Mouse (Mus musculus) kidney, adult 2 months (tissue): ENCODE results near the gene Rsad1. TPM values are rescaled to one million over a fixed set of nuclear protein-coding genes. Genes with fewer than 3 reads are reported as not detected.

Source experiments
- DNase-seq: peaks from one replicate; pipeline ENCODE4 v3.0.0; 2021
- H3K27ac ChIP-seq: fragments of 200-500 bp; 2 replicates; pipeline ENCODE4 v1.5.1; 2012; ENCODE audit warnings: low read depth, low read length, control low read depth, inconsistent platforms; ENCODE audit not compliant: insufficient read depth
- H3K27me3 ChIP-seq: fragments of 200-500 bp; replicated peaks from 2 replicates; pipeline ENCODE4 v1.6.1; 2012; ENCODE audit warnings: mild to moderate bottlenecking, moderate library complexity, low read length, inconsistent platforms; ENCODE audit not compliant: control insufficient read depth, insufficient read depth
- H3K36me3 ChIP-seq: fragments of 200-500 bp; 2 replicates; pipeline ENCODE4 v1.6.1; 2012; ENCODE audit warnings: mild to moderate bottlenecking, moderate library complexity, low read length, inconsistent platforms; ENCODE audit not compliant: control insufficient read depth, insufficient read depth
- H3K4me1 ChIP-seq: fragments of 200-500 bp; 2 replicates; pipeline ENCODE4 v1.6.1; 2011; ENCODE audit warnings: low read length; ENCODE audit not compliant: control insufficient read depth, insufficient read depth
- H3K4me3 ChIP-seq: fragments of 200-500 bp; 2 replicates; pipeline ENCODE4 v1.5.1; 2011; ENCODE audit warnings: mild to moderate bottlenecking, low read depth, low read length, control low read depth; ENCODE audit not compliant: insufficient read depth
- CTCF ChIP-seq: fragments of 200-500 bp; conservative IDR thresholded peaks from 2 replicates; pipeline ENCODE4 v1.5.1; 2011; ENCODE audit warnings: low read depth, mild to moderate bottlenecking, control low read depth, low read length, moderate library complexity, mixed read lengths; ENCODE audit not compliant: insufficient read depth, insufficient read length
- POLR2A ChIP-seq: fragments of 200-500 bp; IDR thresholded peaks from one replicate; pipeline ENCODE4 v1.6.1; 2011; ENCODE audit warnings: low read depth, low read length, control low read depth
- WGBS: fragments of 180-500 bp; shearing (Covaris S2); methylation state at CpG from one replicate; pipeline ENCODE4 v1.1.7; 2018; 5-methylcytosine and 5-hydroxymethylcytosine counted together
- polyA plus RNA-seq: library from polyadenylated mRNA; depleted of rRNA; stranded (reverse); fragments of >200 nt; gene quantifications from 2 replicates; pipeline ENCODE4 v1.2.3, GENCODE M21; 2012

Rsad1 gene
- polyA plus RNA-seq, 1 experiment, result 8.6 TPM

DNA sequence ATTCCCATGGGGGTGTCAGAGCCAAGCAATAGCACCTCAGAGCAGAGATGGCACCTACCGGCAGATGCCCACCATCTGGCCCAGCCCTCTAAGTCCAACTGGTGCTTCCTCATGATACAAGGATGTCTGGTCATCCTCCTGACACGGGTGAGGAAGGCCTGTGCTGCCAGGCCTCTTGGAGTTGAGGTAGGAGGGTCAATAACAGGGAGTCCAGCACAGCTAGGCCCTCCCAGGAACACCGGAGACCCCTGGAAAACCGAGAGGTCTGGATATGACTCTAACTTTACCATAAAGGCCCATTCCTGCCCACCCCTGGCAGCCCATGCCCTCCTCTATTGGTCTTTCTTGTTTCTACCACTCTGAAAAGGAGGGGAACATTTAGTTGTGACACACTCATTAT, 6.7 kb downstream of the Rsad1 start:
- no peak for DNase-seq
- no peak for TF ChIP-seq CTCF
- TF ChIP-seq POLR2A, result no peak
- H3K27ac ChIP-seq, result no peak overlapping the region
- H3K4me1 ChIP-seq, result no peaks in the 10 kb centered on the region
- 93% methylated on average over 4 of the region's 4 CpGs for WGBS
- no peak overlapping the region for H3K4me3 ChIP-seq
- no peaks in the 10 kb centered on the region for H3K36me3 ChIP-seq
- no peaks in the 10 kb centered on the region for H3K27me3 ChIP-seq

DNA sequence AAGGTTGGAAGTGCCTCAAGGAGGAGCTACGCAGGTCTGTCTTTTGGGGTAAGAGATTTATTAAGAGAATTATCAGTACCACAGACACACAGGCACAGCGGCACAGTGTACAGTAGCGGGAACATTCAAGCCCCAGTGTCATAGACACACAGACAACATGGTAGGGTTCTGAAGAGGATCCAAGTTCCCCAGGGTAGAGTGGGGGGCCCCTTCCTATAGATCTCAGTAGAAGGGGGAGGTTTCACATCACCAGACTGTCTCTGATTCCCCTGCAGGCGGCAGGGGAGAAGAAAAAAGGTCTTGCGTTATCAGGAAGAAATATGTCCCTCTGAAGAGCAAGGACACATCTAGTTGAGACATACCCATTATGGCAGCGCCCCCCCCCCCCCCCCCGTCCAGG, 9.3 kb downstream of the Rsad1 start:
- H3K4me1 ChIP-seq, result no peaks in the 10 kb centered on the region
- TF ChIP-seq POLR2A, result no peak
- TF ChIP-seq CTCF, result no peak
- WGBS, result 87% methylated on average over 7 of the region's 7 CpGs
- no peaks in the 10 kb centered on the region for H3K27me3 ChIP-seq
- no peak for DNase-seq
- H3K4me3 ChIP-seq, result no peak overlapping the region
- no peaks in the 10 kb centered on the region for H3K36me3 ChIP-seq
- no peak overlapping the region for H3K27ac ChIP-seq

DNA sequence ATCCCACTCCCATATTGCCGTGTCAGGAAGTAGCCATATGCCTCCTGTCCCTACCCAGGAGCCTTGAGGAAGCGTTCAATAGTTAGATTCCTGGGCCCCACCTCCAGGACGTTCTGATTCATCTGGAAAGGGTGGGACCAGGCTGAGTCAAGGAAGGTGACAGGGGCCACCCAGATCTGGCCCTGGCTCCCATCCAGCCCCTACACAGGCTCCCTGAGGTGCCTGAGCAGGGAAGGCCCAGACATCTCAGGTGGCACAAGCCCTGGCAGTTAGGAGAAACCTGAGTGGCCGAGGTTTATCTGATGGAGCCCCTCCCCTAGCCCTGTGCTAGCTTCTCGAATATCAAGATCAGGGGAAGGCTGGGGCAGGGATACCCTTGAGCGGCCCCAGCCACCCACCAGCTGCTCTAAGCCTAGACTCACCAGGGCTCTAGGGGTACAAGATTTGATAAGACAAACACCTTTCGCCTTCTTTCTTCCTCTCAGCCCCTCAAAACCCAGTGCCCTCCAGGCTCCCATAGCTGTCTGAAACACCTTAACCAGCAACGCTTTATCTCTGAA, 10.2 kb downstream of the Rsad1 start:
- H3K27me3 ChIP-seq, result no peaks in the 10 kb centered on the region
- no peaks in the 10 kb centered on the region for H3K4me1 ChIP-seq
- WGBS, result 74% methylated on average over 8 of the region's 8 CpGs
- H3K4me3 ChIP-seq, result no peak overlapping the region
- DNase-seq, result no peak
- no peaks in the 10 kb centered on the region for H3K36me3 ChIP-seq
- TF ChIP-seq CTCF, result no peak
- TF ChIP-seq POLR2A, result no peak
- no peak overlapping the region for H3K27ac ChIP-seq

DNA sequence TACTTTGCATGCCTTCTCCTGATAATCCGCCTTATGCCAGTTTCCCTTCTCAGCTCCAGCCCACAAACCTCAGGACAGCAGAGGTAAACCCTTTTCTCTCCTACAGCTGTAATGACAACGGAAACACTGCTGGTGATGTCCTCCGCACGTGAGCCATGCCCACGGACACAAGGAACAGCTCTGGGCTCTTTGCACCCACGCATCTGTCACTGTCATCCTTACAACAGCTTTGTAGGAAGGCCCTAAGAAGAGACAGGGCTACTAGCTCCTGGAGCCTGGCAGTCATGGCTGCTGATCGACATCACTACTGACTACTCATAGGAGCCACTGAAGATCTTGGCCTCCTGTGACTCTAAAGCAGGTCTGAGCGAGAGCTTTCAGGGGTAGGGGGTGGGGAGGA, 15.9 kb downstream of the Rsad1 start:
- 82% methylated on average over 8 of the region's 8 CpGs for WGBS
- H3K27me3 ChIP-seq, result no peaks in the 10 kb centered on the region
- H3K4me1 ChIP-seq, result no peaks in the 10 kb centered on the region
- no peak for DNase-seq
- TF ChIP-seq POLR2A (no peak), CTCF (no peak)
- no peaks in the 10 kb centered on the region for H3K36me3 ChIP-seq
- H3K4me3 ChIP-seq, result no peak overlapping the region
- no peak overlapping the region for H3K27ac ChIP-seq

DNA sequence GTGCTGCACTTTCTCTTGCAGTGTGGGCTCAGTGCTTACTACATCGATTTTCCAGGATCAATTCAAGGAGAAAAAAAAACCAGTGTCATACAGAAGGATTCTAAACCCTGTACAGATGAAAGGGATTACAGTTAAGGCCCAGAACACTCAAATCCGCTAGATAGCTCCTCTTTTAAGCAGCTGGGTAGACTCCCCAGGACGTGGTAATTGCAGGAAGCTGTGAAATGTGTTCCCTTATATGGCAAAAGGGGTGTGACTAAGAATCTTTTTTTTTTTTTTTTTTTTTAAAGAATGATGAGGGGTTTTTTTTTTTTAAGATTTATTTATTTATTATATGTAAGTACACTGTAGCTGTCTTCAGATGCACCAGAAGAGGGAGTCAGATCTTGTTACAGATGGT, 20.2 kb downstream of the Rsad1 start:
- H3K4me1 ChIP-seq, result no peaks in the 10 kb centered on the region
- DNase-seq, result no peak
- WGBS, result 70% methylated on average over 3 of the region's 3 CpGs
- no peak overlapping the region for H3K27ac ChIP-seq
- H3K27me3 ChIP-seq, result no peaks in the 10 kb centered on the region
- H3K36me3 ChIP-seq, result no peaks in the 10 kb centered on the region
- TF ChIP-seq POLR2A (no peak), CTCF (no peak)
- no peak overlapping the region for H3K4me3 ChIP-seq

DNA sequence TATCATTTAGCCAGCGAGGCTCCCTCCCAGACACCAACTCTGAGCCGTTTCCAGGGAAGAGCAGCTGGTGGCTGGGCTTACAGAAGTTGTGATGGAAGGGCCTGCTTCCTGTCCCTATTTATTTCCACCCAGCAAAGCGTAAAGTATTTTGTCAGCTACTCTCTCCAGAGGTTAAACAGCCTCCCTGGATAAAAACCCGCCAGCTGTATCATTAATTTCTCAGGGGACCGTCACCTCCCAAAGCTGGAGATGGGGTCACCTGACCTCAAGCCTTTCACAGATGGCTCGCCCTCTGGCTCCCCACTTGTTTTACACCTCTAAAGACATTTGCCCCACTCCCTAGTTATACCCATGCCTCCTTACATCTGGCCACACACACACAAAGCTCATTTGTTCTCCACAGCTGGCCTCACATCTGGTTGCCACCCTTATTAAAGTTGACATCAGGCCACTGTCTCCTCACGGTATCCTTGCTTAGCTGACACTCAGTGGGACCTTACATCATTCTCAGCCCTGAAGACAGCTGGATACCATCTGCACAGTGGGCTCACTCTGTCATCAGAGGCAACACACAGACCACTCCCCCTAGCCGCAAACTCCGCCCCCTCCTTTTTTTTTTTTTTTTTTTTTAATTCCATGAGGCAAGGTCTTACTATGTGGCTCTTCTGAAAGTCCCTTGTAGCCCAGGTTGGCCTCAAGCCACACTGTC, 22.7 kb downstream of the Rsad1 start:
- H3K27ac ChIP-seq, result no peak overlapping the region
- H3K4me1 ChIP-seq, result no peaks in the 10 kb centered on the region; the same call in 1 of the 2 replicates
- DNase-seq, result no peak
- H3K4me3 ChIP-seq, result no peak overlapping the region
- TF ChIP-seq POLR2A (no peak), CTCF (no peak)
- H3K36me3 ChIP-seq, result no peaks in the 10 kb centered on the region
- H3K27me3 ChIP-seq, result no peaks in the 10 kb centered on the region
- WGBS, result 59% methylated on average over 9 of the region's 9 CpGs

DNA sequence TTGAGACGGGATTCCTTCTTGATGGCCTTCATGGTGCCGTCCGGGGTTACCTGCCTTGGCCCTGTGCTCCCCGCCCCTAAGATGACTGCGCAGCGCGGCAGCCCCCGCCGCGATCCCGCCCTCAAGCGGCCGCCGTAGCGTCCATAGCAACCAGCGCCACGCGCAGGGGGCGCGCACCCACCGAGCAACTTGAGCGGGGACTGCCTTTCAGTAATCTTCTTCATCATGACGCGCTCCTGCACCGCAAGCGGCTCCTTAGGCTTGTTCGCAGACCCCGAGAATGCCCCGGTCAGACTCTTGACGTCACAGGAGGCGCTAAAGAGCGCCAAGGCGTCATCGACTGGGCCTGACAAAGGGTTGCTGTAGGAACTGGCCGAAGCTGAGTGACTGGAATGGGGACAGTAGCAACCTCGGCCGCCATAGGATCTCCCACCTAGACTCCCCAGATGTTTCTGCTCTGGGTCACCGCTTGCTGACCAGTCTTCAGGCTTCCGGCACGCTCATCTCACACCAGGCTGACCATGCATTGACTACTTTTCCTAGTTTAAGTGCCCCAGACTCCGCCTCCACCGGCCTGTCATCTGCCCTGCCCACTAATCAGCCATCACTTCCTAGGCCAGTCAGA, 27.7 kb downstream of the Rsad1 start, which contains the start of gene Mycbpap:
TSS of gene Mycbpap (minus strand) at position 524 of the 625 bp plus-strand sequence.
- no peak for TF ChIP-seq POLR2A
- no peak for TF ChIP-seq CTCF
- peak within 1 kb of the TSS; percentile 53 for H3K4me3 ChIP-seq
- H3K36me3 ChIP-seq, result no peaks in the 10 kb centered on the region
- DNase-seq, result peak; percentile 72
- no peaks in the 10 kb centered on the region for H3K27me3 ChIP-seq
- no peaks in the 10 kb centered on the region; the same call in 1 of the 2 replicates for H3K4me1 ChIP-seq
- WGBS, result 2% methylated on average over 42 of the region's 42 CpGs
- H3K27ac ChIP-seq, result peak within 1 kb of the TSS; percentile 69
